Mouse (Mus musculus) limb, embryonic 14.5 days (tissue): ENCODE measurements at regions not wholly inside any gene's neighbourhood (a gene's known extent, or its start where the extent isn't known, plus 50 kb on each side); places are given as distances from the start of the nearest gene placed in this dataset.

Source experiments
- ATAC-seq: fragments of 200-750 bp; cut with Nextera tagmentation; 2 replicates; pipeline ENCODE4 v1.8.0; 2017; ENCODE audit warnings: low read depth, moderate number of reproducible peaks, moderate TSS enrichment; ENCODE audit not compliant: low FRiP score
- DNase-seq: peaks from one replicate; pipeline ENCODE4 v3.0.0-alpha.2; 2015; ENCODE audit warnings: low spot score
- H3K27ac ChIP-seq: fragments of 300-500 bp; sonication (generic); replicated peaks from 2 replicates; pipeline ENCODE4 v1.5.1; 2014; ENCODE audit warnings: low read depth, mild to moderate bottlenecking, low read length, moderate library complexity, mixed read lengths
- H3K27me3 ChIP-seq: fragments of 300-500 bp; sonication (generic); 2 replicates; pipeline ENCODE4 v1.6.1; 2014; ENCODE audit warnings: low read length, mixed read lengths; ENCODE audit not compliant: control insufficient read depth, insufficient read depth
- H3K36me3 ChIP-seq: fragments of 300-500 bp; sonication (generic); 2 replicates; pipeline ENCODE4 v1.6.1; 2014; ENCODE audit warnings: mild to moderate bottlenecking, low read length, moderate library complexity, mixed read lengths; ENCODE audit not compliant: control insufficient read depth, insufficient read depth
- H3K4me1 ChIP-seq: fragments of 300-500 bp; sonication (generic); 2 replicates; pipeline ENCODE4 v1.6.1; 2014; ENCODE audit warnings: antibody characterized with exemption, low read length, mixed read lengths; ENCODE audit not compliant: control insufficient read depth, insufficient read depth
- H3K4me2 ChIP-seq: fragments of 300-500 bp; sonication (generic); replicated peaks from 2 replicates; pipeline ENCODE4 v1.6.1; 2014; ENCODE audit warnings: low read depth, mild to moderate bottlenecking, low read length, moderate library complexity; ENCODE audit not compliant: severe bottlenecking
- H3K4me3 ChIP-seq: fragments of 300-500 bp; sonication (generic); replicated peaks from 2 replicates; pipeline ENCODE4 v1.5.1; 2014; ENCODE audit warnings: low read length
- H3K9ac ChIP-seq: fragments of 300-500 bp; sonication (generic); 2 replicates; pipeline ENCODE4 v1.6.1; 2014; ENCODE audit warnings: mild to moderate bottlenecking, low read depth, low read length, moderate library complexity; ENCODE audit not compliant: severe bottlenecking
- H3K9me3 ChIP-seq: fragments of 300-500 bp; sonication (generic); 2 replicates; pipeline ENCODE4 v1.6.1; 2016; ENCODE audit warnings: low read length; ENCODE audit not compliant: control insufficient read depth
- POLR2A ChIP-seq: fragments of 200-500 bp; IDR thresholded peaks from 2 replicates; pipeline ENCODE4 v1.8.0; 2012; ENCODE audit warnings: inconsistent platforms, mild to moderate bottlenecking, moderate library complexity, borderline replicate concordance; ENCODE audit not compliant: insufficient read depth, insufficient read length; ENCODE audit errors: extremely low read depth
- WGBS: fragments of 180-500 bp; shearing (Covaris S2); extraction: QIAGEN DNeasy Blood & Tissue Kit; methylation state at CpG from one replicate; pipeline ENCODE4 v1.1.7; 2014; 5-methylcytosine and 5-hydroxymethylcytosine counted together

DNA sequence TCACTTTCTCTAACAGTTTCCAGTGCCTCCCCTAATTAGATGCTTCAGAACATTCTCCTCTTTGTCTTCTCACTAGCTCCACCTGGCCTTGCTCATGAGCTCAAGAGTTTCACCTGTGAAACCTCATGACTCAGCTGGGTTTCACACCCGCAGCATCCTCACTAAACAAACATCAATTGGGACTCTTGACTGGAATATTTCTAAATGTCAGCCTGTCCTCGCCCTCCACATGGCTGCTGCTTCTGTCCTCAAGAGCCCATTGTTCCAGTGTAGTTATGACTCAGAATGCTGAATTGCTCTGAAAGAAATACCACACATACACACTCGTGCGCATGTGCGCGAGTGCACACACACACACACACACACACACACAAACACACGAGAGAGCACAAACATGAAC lies 407.2 kb downstream of the Prss52 start:
- no peaks in the 10 kb centered on the region for H3K4me1 ChIP-seq
- no peaks in the 10 kb centered on the region for H3K36me3 ChIP-seq
- no peak overlapping the region for H3K4me2 ChIP-seq
- H3K4me3 ChIP-seq, result no peak overlapping the region
- no peak for DNase-seq
- no peaks in the 10 kb centered on the region for H3K9me3 ChIP-seq
- WGBS, result 94% methylated on average over 7 of the region's 7 CpGs
- TF ChIP-seq POLR2A, result no peak
- H3K27me3 ChIP-seq, result no peaks in the 10 kb centered on the region
- H3K27ac ChIP-seq, result no peak overlapping the region
- ATAC-seq, result no peak
- no peak overlapping the region for H3K9ac ChIP-seq

DNA sequence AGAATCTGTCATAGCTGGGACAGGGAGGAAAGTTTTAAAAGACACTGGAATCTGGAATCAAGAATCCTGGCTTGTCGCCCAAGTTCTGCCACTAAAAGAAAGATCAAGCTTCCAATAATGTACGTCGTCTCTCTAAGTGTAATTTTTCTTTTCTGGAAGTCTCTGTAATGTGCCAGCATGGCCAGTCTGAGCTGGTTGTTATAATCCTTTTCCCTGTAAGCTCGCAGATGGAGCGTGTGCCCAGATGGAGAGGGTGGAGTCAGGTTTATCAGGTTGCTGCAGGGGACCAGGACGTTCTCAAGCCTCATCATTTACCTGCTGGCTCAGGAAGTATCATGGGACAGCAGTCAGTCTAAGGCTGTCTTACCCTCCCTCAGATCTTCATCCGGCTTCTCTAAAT lies 408.6 kb downstream of the Prss52 start:
- no peak overlapping the region for H3K4me3 ChIP-seq
- no peak overlapping the region for H3K9ac ChIP-seq
- H3K9me3 ChIP-seq, result no peaks in the 10 kb centered on the region
- ATAC-seq (no peak), DNase-seq (no peak)
- WGBS, result 61% methylated on average over 7 of the region's 7 CpGs
- no peak for TF ChIP-seq POLR2A
- no peaks in the 10 kb centered on the region for H3K4me1 ChIP-seq
- no peak overlapping the region for H3K4me2 ChIP-seq
- no peak overlapping the region for H3K27ac ChIP-seq
- no peaks in the 10 kb centered on the region for H3K27me3 ChIP-seq
- H3K36me3 ChIP-seq, result no peaks in the 10 kb centered on the region

DNA sequence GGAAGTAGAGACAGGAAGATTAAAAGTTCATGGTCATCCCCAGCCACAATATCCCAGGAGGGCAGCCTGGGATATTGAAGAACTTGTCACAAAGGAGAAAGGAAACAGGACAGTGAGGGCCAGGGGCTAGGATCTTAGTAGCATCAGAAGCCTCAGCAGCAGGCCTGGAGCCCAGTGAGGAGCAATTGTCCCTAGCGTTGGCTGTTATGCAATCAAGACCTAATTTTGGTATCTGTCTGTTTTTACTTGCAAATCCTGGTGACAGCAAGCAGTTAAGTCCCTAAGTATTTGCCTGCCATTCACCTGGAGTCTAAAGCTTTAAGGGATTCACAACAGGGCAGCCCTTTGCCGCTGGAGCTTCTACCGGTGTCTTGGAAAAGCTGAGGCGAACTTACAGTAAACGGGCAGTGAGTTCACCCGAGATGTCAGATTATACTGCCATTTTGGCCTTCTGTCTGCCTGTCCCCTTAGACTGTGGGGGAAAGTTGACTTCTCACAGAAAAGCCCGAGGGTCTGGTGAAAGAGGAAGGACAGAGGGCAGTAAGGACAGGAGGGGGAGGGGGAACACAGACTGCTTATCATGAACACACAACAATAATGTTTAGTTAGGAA lies 413.6 kb downstream of the Prss52 start:
- ATAC-seq, result no peak
- Histone ChIP-seq H3K9me3 (no peaks in the 10 kb centered on the region), H3K27ac (no peak overlapping the region), H3K9ac (no peak overlapping the region), H3K4me1 (no peaks in the 10 kb centered on the region), H3K4me2 (no peak overlapping the region), H3K27me3 (no peaks in the 10 kb centered on the region), H3K36me3 (no peaks in the 10 kb centered on the region), H3K4me3 (no peak overlapping the region)
- 71% methylated on average over 7 of the region's 7 CpGs for WGBS
- DNase-seq, result no peak
- no peak for TF ChIP-seq POLR2A

DNA sequence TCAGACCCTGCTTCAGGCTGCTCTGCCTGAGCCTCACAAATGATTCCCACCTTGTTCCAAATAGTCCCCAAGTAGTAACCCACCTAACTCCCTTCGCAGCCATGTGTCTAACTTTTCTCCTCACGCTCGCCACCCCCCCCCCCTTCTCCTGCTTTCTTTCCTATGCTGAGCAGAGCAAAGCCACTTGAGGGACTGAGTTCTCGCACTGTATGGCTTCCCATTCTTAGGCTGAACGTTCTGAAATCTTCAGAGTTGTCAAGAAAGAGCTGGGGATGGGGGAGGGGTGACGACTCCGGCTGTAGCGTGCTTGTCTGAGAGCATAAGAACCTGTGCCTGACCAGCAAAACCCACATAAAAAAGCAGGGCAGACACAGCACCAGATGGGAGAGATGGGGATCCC lies 420.6 kb downstream of the Prss52 start:
- DNase-seq (no peak), ATAC-seq (no peak)
- Histone ChIP-seq H3K9ac (no peak overlapping the region), H3K4me1 (no peaks in the 10 kb centered on the region), H3K27ac (no peak overlapping the region), H3K4me3 (no peak overlapping the region), H3K27me3 (no peaks in the 10 kb centered on the region), H3K9me3 (no peaks in the 10 kb centered on the region), H3K36me3 (no peaks in the 10 kb centered on the region), H3K4me2 (no peak overlapping the region)
- TF ChIP-seq POLR2A, result no peak
- WGBS, result 43% methylated on average over 8 of the region's 8 CpGs

DNA sequence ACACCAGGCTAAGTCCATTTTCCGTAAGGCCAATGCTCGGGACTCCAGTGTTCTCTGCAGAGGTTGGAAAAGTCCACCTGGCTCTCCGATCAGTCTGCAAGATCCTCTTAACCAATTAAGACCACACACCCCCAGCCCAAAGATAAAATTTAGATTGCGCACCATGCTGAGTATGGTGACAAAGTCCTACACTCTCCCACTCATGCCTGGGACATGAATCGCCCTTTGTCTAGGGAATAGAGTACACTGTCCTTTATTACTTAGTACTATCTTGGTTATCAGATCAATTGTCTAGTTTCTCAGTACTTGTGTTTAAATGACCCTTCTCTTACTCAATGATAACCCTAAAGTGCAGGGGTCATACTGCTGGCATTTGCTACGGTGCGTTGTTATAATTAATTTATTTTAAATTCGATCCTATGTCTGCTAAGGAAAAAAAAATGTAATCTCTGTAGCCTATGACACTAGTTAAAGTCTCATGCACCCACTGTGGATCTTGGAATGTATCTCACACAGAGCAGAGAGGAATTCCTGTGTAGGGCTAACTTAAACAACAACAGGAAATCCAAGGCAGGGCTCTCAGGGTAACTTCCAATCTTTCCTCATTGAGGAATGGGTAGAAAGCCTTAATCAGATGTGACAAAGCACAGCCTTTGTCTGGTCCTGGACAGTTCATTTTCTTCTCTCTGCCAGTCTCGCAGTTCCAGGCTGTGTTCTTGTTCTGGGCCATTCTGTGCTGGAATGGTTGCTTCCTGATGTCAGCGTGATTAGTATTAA lies 421.4 kb downstream of the Prss52 start:
- H3K9ac ChIP-seq, result no peak overlapping the region
- ATAC-seq (no peak), DNase-seq (no peak)
- H3K4me1 ChIP-seq, result no peaks in the 10 kb centered on the region
- no peak for TF ChIP-seq POLR2A
- no peak overlapping the region for H3K4me3 ChIP-seq
- H3K9me3 ChIP-seq, result no peaks in the 10 kb centered on the region
- H3K27ac ChIP-seq, result no peak overlapping the region
- WGBS, result 84% methylated on average over 10 of the region's 10 CpGs
- H3K27me3 ChIP-seq, result no peaks in the 10 kb centered on the region
- no peaks in the 10 kb centered on the region for H3K36me3 ChIP-seq
- H3K4me2 ChIP-seq, result no peak overlapping the region

DNA sequence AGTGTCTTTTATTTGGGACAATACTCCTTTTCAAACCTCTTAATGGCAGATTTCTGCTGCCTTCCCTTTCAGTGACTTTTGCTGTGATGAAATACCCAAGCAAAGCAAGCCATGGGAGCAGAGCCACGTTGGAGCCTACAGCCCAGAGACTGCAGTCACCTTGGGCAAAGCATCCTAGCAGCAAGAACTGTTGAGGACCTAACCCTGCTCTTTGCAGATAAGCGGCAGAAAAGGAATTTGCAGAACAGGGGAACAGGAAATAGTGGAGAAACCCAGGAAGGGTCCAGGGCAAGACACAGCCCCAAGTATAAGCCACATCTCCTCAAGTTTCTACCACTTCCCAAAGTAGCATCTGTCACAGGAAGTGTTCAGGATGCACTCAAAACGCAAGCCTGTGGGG lies 426.5 kb downstream of the Prss52 start:
- no peaks in the 10 kb centered on the region for H3K27me3 ChIP-seq
- H3K4me2 ChIP-seq, result no peak overlapping the region
- no peak for TF ChIP-seq POLR2A
- no peak overlapping the region for H3K9ac ChIP-seq
- H3K9me3 ChIP-seq, result no peaks in the 10 kb centered on the region
- DNase-seq (no peak), ATAC-seq (no peak)
- H3K4me1 ChIP-seq, result no peaks in the 10 kb centered on the region
- no peak overlapping the region for H3K4me3 ChIP-seq
- H3K27ac ChIP-seq, result no peak overlapping the region
- H3K36me3 ChIP-seq, result no peaks in the 10 kb centered on the region
- WGBS, result 71% methylated on average over 3 of the region's 3 CpGs
